Mouse (Mus musculus) hindbrain, embryonic 11.5 days (tissue): ENCODE data around the gene Vmn2r25. TPM values are rescaled to one million over a fixed set of nuclear protein-coding genes. Genes with fewer than 3 reads are reported as not detected.
"Not testable (repeated sequence)": the region's sequence is repeated elsewhere in the genome, so short reads cannot be mapped to it uniquely, and the experiment has no call there.

Experiments used
- ATAC-seq: fragments of 200-750 bp; cut with Nextera tagmentation; 2 replicates; pipeline ENCODE4 v1.8.0; 2017; ENCODE audit warnings: mild to moderate bottlenecking, moderate TSS enrichment, moderate library complexity; ENCODE audit not compliant: low FRiP score
- DNase-seq: peaks from one replicate; pipeline ENCODE4 v3.0.0-alpha.2; 2015; ENCODE audit warnings: low spot score
- H3K27ac ChIP-seq: fragments of 300-500 bp; sonication (generic); 2 replicates; pipeline ENCODE4 v1.5.1; 2014; ENCODE audit warnings: mild to moderate bottlenecking, low read depth, low read length
- H3K27me3 ChIP-seq: fragments of 300-500 bp; sonication (generic); 2 replicates; pipeline ENCODE4 v1.6.1; 2014; ENCODE audit warnings: mild to moderate bottlenecking, low read length, moderate library complexity, mixed read lengths; ENCODE audit not compliant: control insufficient read depth, insufficient read depth
- H3K36me3 ChIP-seq: fragments of 300-500 bp; sonication (generic); 2 replicates; pipeline ENCODE4 v1.6.1; 2014; ENCODE audit warnings: mild to moderate bottlenecking, low read length, moderate library complexity, mixed read lengths; ENCODE audit not compliant: control insufficient read depth, insufficient read depth
- H3K4me1 ChIP-seq: fragments of 300-500 bp; sonication (generic); replicated peaks from 2 replicates; pipeline ENCODE4 v1.6.1; 2014; ENCODE audit warnings: low read length, mixed read lengths; ENCODE audit not compliant: control insufficient read depth, insufficient read depth
- H3K4me2 ChIP-seq: fragments of 300-500 bp; sonication (generic); replicated peaks from 2 replicates; pipeline ENCODE4 v1.6.1; 2014; ENCODE audit warnings: mild to moderate bottlenecking, low read depth, low read length
- H3K4me3 ChIP-seq: fragments of 300-500 bp; sonication (generic); 2 replicates; pipeline ENCODE4 v1.5.1; 2014; ENCODE audit warnings: low read depth, low read length
- H3K9ac ChIP-seq: fragments of 300-500 bp; sonication (generic); 2 replicates; pipeline ENCODE4 v1.6.1; 2014; ENCODE audit warnings: low read depth, low read length
- H3K9me3 ChIP-seq: fragments of 300-500 bp; sonication (generic); 2 replicates; pipeline ENCODE4 v1.6.1; 2016; ENCODE audit warnings: low read length; ENCODE audit not compliant: control insufficient read depth
- WGBS: fragments of 180-500 bp; shearing (Covaris S2); extraction: QIAGEN DNeasy Blood & Tissue Kit; methylation state at CpG from one replicate; pipeline ENCODE4 v1.1.7; 2014; 5-methylcytosine and 5-hydroxymethylcytosine counted together
- polyA plus RNA-seq: library from polyadenylated mRNA; unstranded; fragments of >200 nt; fragmentation: Nextera tagmentation; extraction: Ambion mirVana; gene quantifications from 2 replicates; pipeline ENCODE4 v1.2.1, GENCODE M21; 2014

The Vmn2r25 gene
- not detected in 2 replicates for polyA plus RNA-seq

DNA sequence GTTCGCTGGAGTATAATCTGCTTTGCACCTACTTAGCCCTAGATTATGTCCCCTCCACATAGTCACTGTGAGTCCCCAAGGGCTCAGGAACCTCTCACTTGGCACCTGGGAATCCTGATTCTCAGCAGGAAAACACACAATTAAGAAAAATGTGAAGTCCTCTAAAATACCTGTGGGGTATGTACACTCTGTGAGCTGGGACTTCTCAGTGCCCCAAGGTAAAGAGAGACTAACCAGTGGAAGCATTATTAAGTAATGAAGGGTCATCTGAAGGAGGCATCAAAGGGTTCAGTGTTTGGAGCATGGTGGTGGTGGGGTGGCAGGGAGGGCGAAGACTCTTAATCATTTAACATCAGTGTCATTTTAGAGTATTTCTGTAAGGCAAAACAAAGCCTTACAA lies at the start of gene Vmn2r25:
Vmn2r25 (minus strand) TSS at position 101 of the 400 bp plus-strand sequence.
- not testable (repeated sequence) for H3K9me3 ChIP-seq, H3K4me3 ChIP-seq, H3K4me1 ChIP-seq, H3K27me3 ChIP-seq, H3K9ac ChIP-seq, H3K27ac ChIP-seq, DNase-seq, H3K4me2 ChIP-seq, ATAC-seq, H3K36me3 ChIP-seq
- 69% methylated on average over 1 of the region's 2 CpGs for WGBS

- no peaks in the 10 kb centered on the region for H3K9me3 ChIP-seq
- ATAC-seq = no peak
- H3K9ac ChIP-seq = no peak overlapping the region
- H3K27me3 ChIP-seq = no peaks in the 10 kb centered on the region
- no peak for DNase-seq
- H3K4me1 ChIP-seq = no peaks in the 10 kb centered on the region
- H3K4me2 ChIP-seq = no peak overlapping the region
- no peak overlapping the region for H3K4me3 ChIP-seq
- no peak overlapping the region for H3K27ac ChIP-seq
- H3K36me3 ChIP-seq = no peaks in the 10 kb centered on the region
- WGBS = 87% methylated on average over 8 of the region's 8 CpGs
Measured at GRCm38 (mm10) chr6:123819951-123820350, 33.3 kb downstream of the Vmn2r25 start.

- DNase-seq, H3K9ac ChIP-seq, H3K9me3 ChIP-seq, H3K4me2 ChIP-seq, H3K36me3 ChIP-seq, ATAC-seq, H3K27ac ChIP-seq, H3K27me3 ChIP-seq, H3K4me1 ChIP-seq, H3K4me3 ChIP-seq: not testable (repeated sequence)
Measured at GRCm38 (mm10) chr6:123810291-123810690, 43.0 kb downstream of the Vmn2r25 start.

DNA sequence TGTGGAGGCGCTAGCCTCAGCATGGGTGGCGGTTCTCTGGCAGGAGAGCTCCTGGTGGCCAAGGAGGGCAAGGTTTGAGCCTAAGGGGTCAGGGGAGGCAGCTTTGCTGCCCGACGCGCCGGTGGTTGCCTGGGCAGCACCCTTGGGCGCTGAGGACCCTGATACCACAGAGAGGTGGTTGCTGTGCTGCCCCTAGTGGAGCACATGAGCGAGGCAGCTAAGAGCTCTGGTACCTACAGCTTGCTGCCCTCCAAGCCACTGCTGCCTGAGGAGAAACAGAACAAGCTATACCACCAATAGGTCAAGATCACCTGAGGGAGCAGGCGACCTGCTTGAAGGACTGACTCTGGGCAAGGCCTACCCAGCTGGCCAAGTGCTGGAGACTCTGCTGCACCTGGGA lies 59.5 kb downstream of the Vmn2r25 start:
- WGBS = 37% methylated on average over 9 of the region's 9 CpGs
- Histone ChIP-seq H3K4me3 (no peak overlapping the region), H3K4me1 (no peaks in the 10 kb centered on the region), H3K4me2 (no peak overlapping the region), H3K36me3 (no peaks in the 10 kb centered on the region), H3K9me3 (no peaks in the 10 kb centered on the region), H3K9ac (no peak overlapping the region), H3K27ac (no peak overlapping the region), H3K27me3 (no peaks in the 10 kb centered on the region)
- ATAC-seq = no peak
- DNase-seq = no peak

- Histone ChIP-seq H3K36me3 (no peaks in the 10 kb centered on the region), H3K27me3 (no peaks in the 10 kb centered on the region), H3K4me3 (no peak overlapping the region), H3K9ac (no peak overlapping the region), H3K4me2 (no peak overlapping the region), H3K27ac (no peak overlapping the region), H3K4me1 (no peaks in the 10 kb centered on the region), H3K9me3 (no peaks in the 10 kb centered on the region)
- ATAC-seq (no peak), DNase-seq (peak; percentile 0)
- WGBS = 64% methylated on average over 2 of the region's 2 CpGs
Measured at GRCm38 (mm10) chr6:123784857-123785256, 68.4 kb downstream of the Vmn2r25 start.

GRCm38 (mm10) chr6:123778579-123778978 lies 74.7 kb downstream of the Vmn2r25 start, which contains the start of gene Vmn2r24:
TSS of gene Vmn2r24 (plus strand) at chr6:123778879.
- Histone ChIP-seq H3K9me3 (no peaks in the 10 kb centered on the region), H3K27ac (no peak within 1 kb of the TSS), H3K9ac (no peak within 1 kb of the TSS), H3K4me1 (no peaks in the 10 kb centered on the region), H3K27me3 (no peaks in the 10 kb centered on the region), H3K4me3 (no peak within 1 kb of the TSS), H3K36me3 (no peaks in the 10 kb centered on the region), H3K4me2 (no peak within 1 kb of the TSS)
- ATAC-seq (no peak), DNase-seq (no peak)
- 75% methylated on average over 1 of the region's 1 CpGs for WGBS

Other genes starting within 250 kb of the Vmn2r25 start
- not detected in 2 replicates for gene Vmn2r22, start 202.7 kb downstream of the Vmn2r25 start, polyA plus RNA-seq
- not detected in 2 replicates for gene Vmn2r23, start 150.8 kb downstream of the Vmn2r25 start, polyA plus RNA-seq
- not detected in 2 replicates for gene Vmn2r24, start 74.6 kb downstream of the Vmn2r25 start, polyA plus RNA-seq
- 0.03 TPM in 1 of 2 replicates, not detected in the other for gene Vmn2r26, start 171.1 kb upstream of the Vmn2r25 start, polyA plus RNA-seq